Mouse (Mus musculus): Measurements from ENCODE around the gene Cbfa2t2. TPM values are rescaled to one million over a fixed set of nuclear protein-coding genes. Genes with fewer than 3 reads are reported as not detected.

The Cbfa2t2 gene
- polyA plus RNA-seq (2016; fragmentation: Nextera tagmentation; extraction: Ambion mirVana), result 37.6 and 38.8 TPM in 2 replicates

GRCm38 (mm10) chr2:154436458-154437190 is at the start of gene Cbfa2t2:
Cbfa2t2 (plus strand) TSS chr2:154436481.
- Histone ChIP-seq H3K4me1 (replicated peaks) (peaks cover 39% of the 10 kb centered on the region), H3K27me3 (replicated peaks) (no peaks in the 10 kb centered on the region), H3K36me3 (no peaks in the 10 kb centered on the region), H3K9me3 (replicated peaks) (no peaks in the 10 kb centered on the region), H3K4me3 (peak within 1 kb of the TSS; percentile 89), H3K27ac (ENCODE audit: poor library complexity, severe bottlenecking) (peak within 1 kb of the TSS; percentile 97), H3K4me2 (peak within 1 kb of the TSS; percentile 72), H3K9ac (peak within 1 kb of the TSS; percentile 99)
- ATAC-seq (ENCODE audit: insufficient number of reproducible peaks, low FRiP score), result peak; percentile 68
- under 1% methylated on average over 69 of the region's 70 CpGs for WGBS

GRCm38 (mm10) chr2:154390180-154390964 is 45.9 kb upstream of the Cbfa2t2 start:
- Histone ChIP-seq H3K4me1 (replicated peaks) (peaks cover 26% of the 10 kb centered on the region), H3K27ac (ENCODE audit: poor library complexity, severe bottlenecking) (peak overlapping the region; percentile 95), H3K4me2 (peak overlapping the region; percentile 26), H3K9me3 (replicated peaks) (no peaks in the 10 kb centered on the region), H3K27me3 (replicated peaks) (no peaks in the 10 kb centered on the region), H3K36me3 (peaks cover 14% of the 10 kb centered on the region), H3K4me3 (no peak overlapping the region), H3K9ac (no peak overlapping the region)
- ATAC-seq (ENCODE audit: insufficient number of reproducible peaks, low FRiP score), result peak; percentile 93
- WGBS, result 28% methylated on average over 11 of the region's 11 CpGs

GRCm38 (mm10) chr2:154394602-154395001 is 41.7 kb upstream of the Cbfa2t2 start:
- H3K27me3 ChIP-seq (replicated peaks), result no peaks in the 10 kb centered on the region
- no peak overlapping the region for H3K4me2 ChIP-seq
- H3K4me3 ChIP-seq, result no peak overlapping the region
- no peak overlapping the region for H3K27ac ChIP-seq (ENCODE audit: poor library complexity, severe bottlenecking)
- no peak for ATAC-seq (ENCODE audit: insufficient number of reproducible peaks, low FRiP score)
- peaks cover 18% of the 10 kb centered on the region for H3K4me1 ChIP-seq (replicated peaks)
- no peak overlapping the region for H3K9ac ChIP-seq
- H3K36me3 ChIP-seq, result peaks cover 29% of the 10 kb centered on the region
- H3K9me3 ChIP-seq (replicated peaks), result no peaks in the 10 kb centered on the region
- WGBS, result 75% methylated on average over 3 of the region's 3 CpGs

- Histone ChIP-seq H3K27me3 (replicated peaks) (no peaks in the 10 kb centered on the region), H3K27ac (ENCODE audit: poor library complexity, severe bottlenecking) (no peak overlapping the region), H3K4me3 (no peak overlapping the region), H3K9ac (no peak overlapping the region), H3K4me1 (replicated peaks) (0 out of 2 replicates have a peak, but pooled peaks cover under 1% of the 10 kb centered on the region), H3K36me3 (peaks cover 41% of the 10 kb centered on the region), H3K4me2 (no peak overlapping the region), H3K9me3 (replicated peaks) (no peaks in the 10 kb centered on the region)
- ATAC-seq (ENCODE audit: insufficient number of reproducible peaks, low FRiP score), result no peak
- 71% methylated on average over 2 of the region's 2 CpGs for WGBS
Measured at GRCm38 (mm10) chr2:154396529-154396928, 39.8 kb upstream of the Cbfa2t2 start.

GRCm38 (mm10) chr2:154398267-154398666 is 38.0 kb upstream of the Cbfa2t2 start:
- no peak for ATAC-seq (ENCODE audit: insufficient number of reproducible peaks, low FRiP score)
- Histone ChIP-seq H3K9ac (no peak overlapping the region), H3K4me2 (no peak overlapping the region), H3K27ac (ENCODE audit: poor library complexity, severe bottlenecking) (no peak overlapping the region), H3K27me3 (replicated peaks) (no peaks in the 10 kb centered on the region), H3K4me1 (replicated peaks) (peaks cover 12% of the 10 kb centered on the region), H3K9me3 (replicated peaks) (no peaks in the 10 kb centered on the region), H3K4me3 (no peak overlapping the region), H3K36me3 (peaks cover 31% of the 10 kb centered on the region)
- WGBS, result 79% methylated on average over 7 of the region's 7 CpGs

- 93% methylated on average over 2 of the region's 2 CpGs for WGBS
- Histone ChIP-seq H3K4me2 (no peak overlapping the region), H3K4me3 (no peak overlapping the region), H3K27ac (ENCODE audit: poor library complexity, severe bottlenecking) (no peak overlapping the region), H3K9me3 (replicated peaks) (no peaks in the 10 kb centered on the region), H3K4me1 (replicated peaks) (peaks cover 20% of the 10 kb centered on the region), H3K9ac (no peak overlapping the region), H3K27me3 (replicated peaks) (no peaks in the 10 kb centered on the region), H3K36me3 (peaks cover 31% of the 10 kb centered on the region)
- no peak for ATAC-seq (ENCODE audit: insufficient number of reproducible peaks, low FRiP score)
Measured at GRCm38 (mm10) chr2:154399325-154399724, 37.0 kb upstream of the Cbfa2t2 start.

GRCm38 (mm10) chr2:154401976-154402375 is 34.3 kb upstream of the Cbfa2t2 start:
- 33% methylated on average over 1 of the region's 1 CpGs for WGBS
- no peaks in the 10 kb centered on the region for H3K27me3 ChIP-seq (replicated peaks)
- H3K27ac ChIP-seq (ENCODE audit: poor library complexity, severe bottlenecking), result no peak overlapping the region
- ATAC-seq (ENCODE audit: insufficient number of reproducible peaks, low FRiP score), result no peak
- H3K9ac ChIP-seq, result no peak overlapping the region
- H3K4me1 ChIP-seq (replicated peaks), result peaks cover 37% of the 10 kb centered on the region
- H3K4me3 ChIP-seq, result no peak overlapping the region
- H3K36me3 ChIP-seq, result peaks cover 31% of the 10 kb centered on the region
- H3K9me3 ChIP-seq (replicated peaks), result no peaks in the 10 kb centered on the region
- H3K4me2 ChIP-seq, result no peak overlapping the region

- 11% methylated on average over 7 of the region's 7 CpGs for WGBS
- no peak overlapping the region for H3K4me3 ChIP-seq
- no peaks in the 10 kb centered on the region for H3K27me3 ChIP-seq (replicated peaks)
- peak; percentile 78 for ATAC-seq (ENCODE audit: insufficient number of reproducible peaks, low FRiP score)
- peak overlapping the region; percentile 44 for H3K4me2 ChIP-seq
- peak overlapping the region; percentile 91 for H3K27ac ChIP-seq (ENCODE audit: poor library complexity, severe bottlenecking)
- H3K36me3 ChIP-seq, result peaks cover 31% of the 10 kb centered on the region
- H3K9ac ChIP-seq, result no peak overlapping the region
- H3K4me1 ChIP-seq (replicated peaks), result peaks cover 37% of the 10 kb centered on the region
- H3K9me3 ChIP-seq (replicated peaks), result no peaks in the 10 kb centered on the region
Measured at GRCm38 (mm10) chr2:154402811-154403210, 33.5 kb upstream of the Cbfa2t2 start.

GRCm38 (mm10) chr2:154405447-154405994 is 30.8 kb upstream of the Cbfa2t2 start:
- Histone ChIP-seq H3K4me3 (no peak overlapping the region), H3K27ac (ENCODE audit: poor library complexity, severe bottlenecking) (peak overlapping the region; percentile 53), H3K4me1 (replicated peaks) (peaks cover 49% of the 10 kb centered on the region), H3K9me3 (replicated peaks) (no peaks in the 10 kb centered on the region), H3K27me3 (replicated peaks) (no peaks in the 10 kb centered on the region), H3K4me2 (peak overlapping the region; percentile 76), H3K36me3 (peaks cover 7% of the 10 kb centered on the region), H3K9ac (no peak overlapping the region)
- WGBS, result 44% methylated on average over 5 of the region's 5 CpGs
- ATAC-seq (ENCODE audit: insufficient number of reproducible peaks, low FRiP score), result no peak

GRCm38 (mm10) chr2:154407063-154407642 is 29.1 kb upstream of the Cbfa2t2 start:
- Histone ChIP-seq H3K4me1 (replicated peaks) (peaks cover 49% of the 10 kb centered on the region), H3K27ac (ENCODE audit: poor library complexity, severe bottlenecking) (peak overlapping the region; percentile 73), H3K9me3 (replicated peaks) (no peaks in the 10 kb centered on the region), H3K4me2 (peak overlapping the region; percentile 76), H3K27me3 (replicated peaks) (no peaks in the 10 kb centered on the region), H3K36me3 (no peaks in the 10 kb centered on the region), H3K9ac (peak overlapping the region; percentile 91), H3K4me3 (peak overlapping the region; percentile 83)
- 22% methylated on average over 11 of the region's 11 CpGs for WGBS
- ATAC-seq (ENCODE audit: insufficient number of reproducible peaks, low FRiP score), result no peak
